Mouse (Mus musculus): ENCODE results near the gene Gm28036. TPM values are rescaled to one million over a fixed set of nuclear protein-coding genes. Genes with fewer than 3 reads are reported as not detected.

Gm28036 gene
- polyA plus RNA-seq, 1 experiment: 1.9 TPM

GRCm38 (mm10) chr2:156067916-156068315 lies 59.0 kb downstream of the Gm28036 start:
- no peaks in the 10 kb centered on the region for H3K36me3 ChIP-seq (ENCODE audit: control insufficient read depth, insufficient read depth, low read length)
- 88% methylated on average over 10 of the region's 10 CpGs for WGBS
- DNase-seq: peak; percentile 56
- no peak for TF ChIP-seq POLR2A (IDR thresholded peaks at IDR 0.05; ENCODE audit: low read depth, low read length)
- TF ChIP-seq CTCF (conservative IDR thresholded peaks at IDR 0.05; ENCODE audit: insufficient read depth, insufficient read length, low read depth, low read length): no peak
- H3K27me3 ChIP-seq (replicated peaks; ENCODE audit: control insufficient read depth, insufficient read depth, low read length): no peaks in the 10 kb centered on the region
- no peaks in the 10 kb centered on the region for H3K4me1 ChIP-seq (ENCODE audit: control insufficient read depth, insufficient read depth, low read length)
- no peak overlapping the region for H3K27ac ChIP-seq (ENCODE audit: insufficient read depth, low read depth, low read length)
- H3K4me3 ChIP-seq (ENCODE audit: insufficient read depth, low read depth, low read length): no peak overlapping the region

GRCm38 (mm10) chr2:156066126-156066525 lies 60.8 kb downstream of the Gm28036 start:
- H3K4me3 ChIP-seq (ENCODE audit: insufficient read depth, low read depth, low read length): 0 out of 2 replicates have a peak overlapping the region, but pooled peaks have one; percentile 59
- H3K27me3 ChIP-seq (replicated peaks; ENCODE audit: control insufficient read depth, insufficient read depth, low read length): no peaks in the 10 kb centered on the region
- no peaks in the 10 kb centered on the region for H3K4me1 ChIP-seq (ENCODE audit: control insufficient read depth, insufficient read depth, low read length)
- DNase-seq: no peak
- TF ChIP-seq POLR2A (IDR thresholded peaks at IDR 0.05; ENCODE audit: low read depth, low read length) (no peak), CTCF (conservative IDR thresholded peaks at IDR 0.05; ENCODE audit: insufficient read depth, insufficient read length, low read depth, low read length) (no peak)
- WGBS: 36% methylated on average over 10 of the region's 10 CpGs
- H3K27ac ChIP-seq (ENCODE audit: insufficient read depth, low read depth, low read length): no peak overlapping the region
- H3K36me3 ChIP-seq (ENCODE audit: control insufficient read depth, insufficient read depth, low read length): no peaks in the 10 kb centered on the region

- Histone ChIP-seq H3K36me3 (ENCODE audit: control insufficient read depth, insufficient read depth, low read length) (no peaks in the 10 kb centered on the region), H3K27ac (ENCODE audit: insufficient read depth, low read depth, low read length) (no peak within 1 kb of the TSS), H3K4me3 (ENCODE audit: insufficient read depth, low read depth, low read length) (peak within 1 kb of the TSS; percentile 59), H3K4me1 (ENCODE audit: control insufficient read depth, insufficient read depth, low read length) (no peaks in the 10 kb centered on the region), H3K27me3 (replicated peaks; ENCODE audit: control insufficient read depth, insufficient read depth, low read length) (no peaks in the 10 kb centered on the region)
- TF ChIP-seq POLR2A (IDR thresholded peaks at IDR 0.05; ENCODE audit: low read depth, low read length) (no peak), CTCF (conservative IDR thresholded peaks at IDR 0.05; ENCODE audit: insufficient read depth, insufficient read length, low read depth, low read length) (no peak)
- WGBS: under 1% methylated on average over 81 of the region's 81 CpGs
- DNase-seq: peak; percentile 83
Measured at GRCm38 (mm10) chr2:156065099-156066041, 61.5 kb downstream of the Gm28036 start, which contains the start of gene Spag4. TSS of gene Spag4 (plus strand) at chr2:156065175.

GRCm38 (mm10) chr2:156052816-156053215 lies 74.1 kb downstream of the Gm28036 start, which contains the start of gene Fer1l4:
TSS of gene Fer1l4 (minus strand) at chr2:156052947.
- DNase-seq: no peak
- no peaks in the 10 kb centered on the region for H3K27me3 ChIP-seq (replicated peaks; ENCODE audit: control insufficient read depth, insufficient read depth, low read length)
- no peaks in the 10 kb centered on the region for H3K36me3 ChIP-seq (ENCODE audit: control insufficient read depth, insufficient read depth, low read length)
- H3K27ac ChIP-seq (ENCODE audit: insufficient read depth, low read depth, low read length): no peak within 1 kb of the TSS
- no peak for TF ChIP-seq POLR2A (IDR thresholded peaks at IDR 0.05; ENCODE audit: low read depth, low read length)
- TF ChIP-seq CTCF (conservative IDR thresholded peaks at IDR 0.05; ENCODE audit: insufficient read depth, insufficient read length, low read depth, low read length): no peak
- WGBS: 76% methylated on average over 9 of the region's 9 CpGs
- no peak within 1 kb of the TSS for H3K4me3 ChIP-seq (ENCODE audit: insufficient read depth, low read depth, low read length)
- no peaks in the 10 kb centered on the region for H3K4me1 ChIP-seq (ENCODE audit: control insufficient read depth, insufficient read depth, low read length)

GRCm38 (mm10) chr2:156047929-156048328 lies 79.0 kb downstream of the Gm28036 start:
- no peak overlapping the region for H3K4me3 ChIP-seq (ENCODE audit: insufficient read depth, low read depth, low read length)
- no peak overlapping the region for H3K27ac ChIP-seq (ENCODE audit: insufficient read depth, low read depth, low read length)
- DNase-seq: peak; percentile 7
- no peaks in the 10 kb centered on the region for H3K4me1 ChIP-seq (ENCODE audit: control insufficient read depth, insufficient read depth, low read length)
- 8% methylated on average over 19 of the region's 19 CpGs for WGBS
- TF ChIP-seq CTCF (conservative IDR thresholded peaks at IDR 0.05; ENCODE audit: insufficient read depth, insufficient read length, low read depth, low read length) (no peak), POLR2A (IDR thresholded peaks at IDR 0.05; ENCODE audit: low read depth, low read length) (no peak)
- no peaks in the 10 kb centered on the region for H3K27me3 ChIP-seq (replicated peaks; ENCODE audit: control insufficient read depth, insufficient read depth, low read length)
- H3K36me3 ChIP-seq (ENCODE audit: control insufficient read depth, insufficient read depth, low read length): no peaks in the 10 kb centered on the region

- no peaks in the 10 kb centered on the region for H3K27me3 ChIP-seq (replicated peaks; ENCODE audit: control insufficient read depth, insufficient read depth, low read length)
- no peaks in the 10 kb centered on the region for H3K36me3 ChIP-seq (ENCODE audit: control insufficient read depth, insufficient read depth, low read length)
- no peak for DNase-seq
- TF ChIP-seq POLR2A (IDR thresholded peaks at IDR 0.05; ENCODE audit: low read depth, low read length) (no peak), CTCF (conservative IDR thresholded peaks at IDR 0.05; ENCODE audit: insufficient read depth, insufficient read length, low read depth, low read length) (no peak)
- H3K4me3 ChIP-seq (ENCODE audit: insufficient read depth, low read depth, low read length): no peak overlapping the region
- H3K27ac ChIP-seq (ENCODE audit: insufficient read depth, low read depth, low read length): no peak overlapping the region
- 86% methylated on average over 8 of the region's 8 CpGs for WGBS
- no peaks in the 10 kb centered on the region for H3K4me1 ChIP-seq (ENCODE audit: control insufficient read depth, insufficient read depth, low read length)
Measured at GRCm38 (mm10) chr2:156042903-156043302, 84.0 kb downstream of the Gm28036 start.

GRCm38 (mm10) chr2:156039390-156039789 lies 87.5 kb downstream of the Gm28036 start:
- Histone ChIP-seq H3K27me3 (replicated peaks; ENCODE audit: control insufficient read depth, insufficient read depth, low read length) (no peaks in the 10 kb centered on the region), H3K4me1 (ENCODE audit: control insufficient read depth, insufficient read depth, low read length) (no peaks in the 10 kb centered on the region), H3K36me3 (ENCODE audit: control insufficient read depth, insufficient read depth, low read length) (no peaks in the 10 kb centered on the region), H3K27ac (ENCODE audit: insufficient read depth, low read depth, low read length) (no peak overlapping the region), H3K4me3 (ENCODE audit: insufficient read depth, low read depth, low read length) (no peak overlapping the region)
- TF ChIP-seq POLR2A (IDR thresholded peaks at IDR 0.05; ENCODE audit: low read depth, low read length) (no peak), CTCF (conservative IDR thresholded peaks at IDR 0.05; ENCODE audit: insufficient read depth, insufficient read length, low read depth, low read length) (no peak)
- DNase-seq: no peak
- WGBS: 88% methylated on average over 3 of the region's 3 CpGs
